Mouse (Mus musculus) stomach, postnatal 0 days (tissue): ENCODE measurements at regions not wholly inside any gene's neighbourhood (a gene's known extent, or its start where the extent isn't known, plus 50 kb on each side); places are given as distances from the start of the nearest gene placed in this dataset.

Experiments used
- CTCF ChIP-seq: IDR thresholded peaks from 2 replicates; pipeline ENCODE4 v1.5.1; 2016; ENCODE audit warnings: antibody characterized with exemption, low read depth, mild to moderate bottlenecking, moderate library complexity
- EP300 ChIP-seq: optimal IDR thresholded peaks from 2 replicates; pipeline ENCODE3; 2016; ENCODE audit warnings: antibody characterized with exemption

DNA sequence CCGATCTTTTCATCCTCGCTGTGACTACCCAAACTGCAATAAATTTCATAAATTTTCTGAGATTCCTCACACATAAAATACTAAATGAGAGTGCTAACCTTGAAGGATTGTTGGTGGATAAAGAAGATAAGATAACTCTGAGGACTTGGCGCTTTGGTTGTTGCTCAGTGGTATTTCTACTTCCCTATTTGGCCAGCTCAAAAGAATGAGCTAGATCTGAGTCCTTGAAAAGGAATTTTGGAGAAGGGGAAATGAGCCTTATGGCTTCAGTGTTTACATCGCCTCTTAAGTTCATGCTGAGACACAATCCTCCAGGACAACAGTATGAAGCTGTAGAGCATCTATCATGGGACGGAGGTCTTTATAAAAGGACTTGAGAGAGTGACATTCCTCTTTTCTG lies 54.2 kb upstream of the Cacnb2 start:
- TF ChIP-seq CTCF (no peak), EP300 (no peak)
